ENCODE assay signal across 8 mouse cellular contexts in genomic region chr15:102146882-102147281, GRCm38 (mm10). TPM values are rescaled to one million over a fixed set of nuclear protein-coding genes. Genes with fewer than 3 reads are reported as not detected.
DNase-seq lines count a peak whose midpoint lies in the region; ATAC-seq and TF ChIP-seq lines count a peak whose summit lies in the region.

No protein-coding gene starts in this region.

- ATAC-seq in kidney, embryonic 15.5 days (replicated peaks; ENCODE audit: low FRiP score): no peak
- ATAC-seq in Patski: no peak
- no peak for ATAC-seq in midbrain, postnatal 0 days (ENCODE audit: low FRiP score)

- H3K36me3 ChIP-seq in kidney, embryonic 15.5 days: no peaks in the 10 kb centered on the region
- no peaks in the 10 kb centered on the region for H3K36me3 ChIP-seq in midbrain, postnatal 0 days (ENCODE audit: insufficient read depth, low read length)

- peaks cover 58% of the 10 kb centered on the region for H3K4me1 ChIP-seq in kidney, embryonic 15.5 days
- H3K4me1 ChIP-seq in cortical plate, adult 2 months (ENCODE audit: control insufficient read depth, insufficient read depth, low read length): peaks cover 3% of the 10 kb centered on the region; the same call in 1 of the 2 replicates
- H3K4me1 ChIP-seq in midbrain, postnatal 0 days (ENCODE audit: insufficient read depth, low read length): no peaks in the 10 kb centered on the region

- POLR2A ChIA-PET in Patski (lab: Charles Lee): no interaction called here

- CTCF ChIA-PET in Patski (lab: Charles Lee): interaction anchor here (0.7 to 2.2 kb wide), 11 partner anchors 8 to 60 kb away, joined by 3 to 7 read pairs (median 5); no protein-coding TSS in a partner anchor

- TF ChIP-seq POLR2A in cortical plate, adult 2 months (IDR thresholded peaks at IDR 0.05; ENCODE audit: extremely low read depth, insufficient read depth, low read length): no peak

- WGBS in kidney, embryonic 15.5 days: 3% methylated on average over 1 of the region's 1 CpGs
- 0% methylated on average over 1 of the region's 1 CpGs for WGBS in midbrain, postnatal 0 days

- TF ChIP-seq CTCF in Patski (IDR thresholded peaks at IDR 0.05): peak; percentile 73
- TF ChIP-seq CTCF in cortical plate, adult 2 months (IDR thresholded peaks at IDR 0.05; ENCODE audit: extremely low read depth, insufficient read depth, low read length): peak; percentile 78
- TF ChIP-seq CTCF in midbrain, postnatal 0 days (IDR thresholded peaks at IDR 0.05): peak; percentile 85

- no peak overlapping the region for H3K27ac ChIP-seq in kidney, embryonic 15.5 days
- no peak overlapping the region for H3K27ac ChIP-seq in cortical plate, adult 2 months (ENCODE audit: insufficient read depth, low read length)
- H3K27ac ChIP-seq in midbrain, postnatal 0 days (ENCODE audit: low read depth, low read length): no peak overlapping the region

- in situ Hi-C loops in Patski (cut with MboI; ENCODE audit: low pct_unique_long_range_greater_than_20kb): no loop called here

- no peak overlapping the region for H3K4me3 ChIP-seq in kidney, embryonic 15.5 days (replicated peaks)
- no peak overlapping the region for H3K4me3 ChIP-seq in cortical plate, adult 2 months (ENCODE audit: insufficient read depth, low read length)
- no peak overlapping the region for H3K4me3 ChIP-seq in midbrain, postnatal 0 days (ENCODE audit: low read depth, low read length)

- peak; percentile 63 for DNase-seq in kidney, adult 18-20 months
- peak; percentile 71 for DNase-seq in CD4-positive, CD25-positive, alpha-beta regulatory T cell, adult 2 months (ENCODE audit: low read depth, low spot score)
- no peak for DNase-seq in Patski (ENCODE audit: low read depth, low spot score)
- DNase-seq in kidney, postnatal 36 days: peak; percentile 51 to 79
- peak; percentile 53 for DNase-seq in midbrain, postnatal 0 days (ENCODE audit: low spot score)
- DNase-seq in spleen, postnatal 14 days (ENCODE audit: low spot score in 2 of 2): no peak

- H3K9ac ChIP-seq in kidney, embryonic 15.5 days: no peak overlapping the region
- no peak overlapping the region for H3K9ac ChIP-seq in midbrain, postnatal 0 days (replicated peaks; ENCODE audit: low read length, poor library complexity, severe bottlenecking)

- H3K4me2 ChIP-seq in kidney, embryonic 15.5 days: no peak overlapping the region
- H3K4me2 ChIP-seq in midbrain, postnatal 0 days (ENCODE audit: low read depth, low read length, poor library complexity, severe bottlenecking): no peak overlapping the region

- no peaks in the 10 kb centered on the region for H3K9me3 ChIP-seq in kidney, embryonic 15.5 days (replicated peaks)
- H3K9me3 ChIP-seq in midbrain, postnatal 0 days (ENCODE audit: low read length): no peaks in the 10 kb centered on the region

- H3K27me3 ChIP-seq in kidney, embryonic 15.5 days: peaks cover 25% of the 10 kb centered on the region
- no peaks in the 10 kb centered on the region for H3K27me3 ChIP-seq in Patski
- peaks cover 26% of the 10 kb centered on the region for H3K27me3 ChIP-seq in midbrain, postnatal 0 days (ENCODE audit: insufficient read depth, low read length)

RNA-seq across cellular contexts. Expression of gene Igfbp6, which starts 2.7 kb away (rescaled TPM):
- 31.0 and 33.6 TPM in 2 replicates for polyA plus RNA-seq in kidney, embryonic 15.5 days (2015; fragmentation: Nextera tagmentation; extraction: Ambion mirVana)
- 0.05 TPM for polyA plus RNA-seq in Patski (2021)
- 69.5 and 71.7 TPM in 2 replicates for polyA plus RNA-seq in cortical plate, adult 2 months (2012; rRNA removed)
- total RNA-seq in midbrain, postnatal 0 days (2014; rRNA removed): 11.9 and 13.6 TPM in 2 replicates
- polyA plus RNA-seq in midbrain, postnatal 0 days (2015; fragmentation: Nextera tagmentation; extraction: Ambion mirVana): 9.9 and 12.7 TPM in 2 replicates

RNA-seq across cellular contexts. Expression of gene Soat2, which starts 3.4 kb away (rescaled TPM):
- polyA plus RNA-seq in kidney, embryonic 15.5 days (2015; fragmentation: Nextera tagmentation; extraction: Ambion mirVana): 0.33 and 1.1 TPM in 2 replicates
- polyA plus RNA-seq in Patski (2021): 0.13 TPM
- polyA plus RNA-seq in cortical plate, adult 2 months (2012; rRNA removed): 0.17 and 0.28 TPM in 2 replicates
- total RNA-seq in midbrain, postnatal 0 days (2014; rRNA removed): 0.61 TPM in 1 of 2 replicates, not detected in the other
- polyA plus RNA-seq in midbrain, postnatal 0 days (2015; fragmentation: Nextera tagmentation; extraction: Ambion mirVana): 0.06 and 0.12 TPM in 2 replicates

RNA-seq across cellular contexts. Expression of gene Spryd3, which starts 10.8 kb away (rescaled TPM):
- polyA plus RNA-seq in kidney, embryonic 15.5 days (2015; fragmentation: Nextera tagmentation; extraction: Ambion mirVana): 18.0 and 18.4 TPM in 2 replicates
- polyA plus RNA-seq in Patski (2021): 47.4 TPM
- 152 and 156 TPM in 2 replicates for polyA plus RNA-seq in cortical plate, adult 2 months (2012; rRNA removed)
- total RNA-seq in midbrain, postnatal 0 days (2014; rRNA removed): 120 and 134 TPM in 2 replicates
- polyA plus RNA-seq in midbrain, postnatal 0 days (2015; fragmentation: Nextera tagmentation; extraction: Ambion mirVana): 118 and 120 TPM in 2 replicates

RNA-seq across cellular contexts. Expression of gene Tns2, which starts 46.7 kb away (rescaled TPM):
- polyA plus RNA-seq in kidney, embryonic 15.5 days (2015; fragmentation: Nextera tagmentation; extraction: Ambion mirVana): 39.7 and 48.4 TPM in 2 replicates
- polyA plus RNA-seq in Patski (2021): 53.6 TPM
- 19.4 and 20.5 TPM in 2 replicates for polyA plus RNA-seq in cortical plate, adult 2 months (2012; rRNA removed)
- total RNA-seq in midbrain, postnatal 0 days (2014; rRNA removed): 18.1 and 20.4 TPM in 2 replicates
- 5.1 and 6.3 TPM in 2 replicates for polyA plus RNA-seq in midbrain, postnatal 0 days (2015; fragmentation: Nextera tagmentation; extraction: Ambion mirVana)

RNA-seq across cellular contexts. Expression of gene Zfp740, which starts 56.2 kb away (rescaled TPM):
- polyA plus RNA-seq in kidney, embryonic 15.5 days (2015; fragmentation: Nextera tagmentation; extraction: Ambion mirVana): 72.7 and 77.1 TPM in 2 replicates
- polyA plus RNA-seq in Patski (2021): 96.4 TPM
- polyA plus RNA-seq in cortical plate, adult 2 months (2012; rRNA removed): 51.3 and 57.6 TPM in 2 replicates
- 42.9 and 57.7 TPM in 2 replicates for total RNA-seq in midbrain, postnatal 0 days (2014; rRNA removed)
- polyA plus RNA-seq in midbrain, postnatal 0 days (2015; fragmentation: Nextera tagmentation; extraction: Ambion mirVana): 25.1 and 27.6 TPM in 2 replicates

Comparison
In these comparisons a context has a peak if more than half of its experiments do, and no peak if none do; other contexts are left out.
1. DNase-seq: peak in kidney, adult 18-20 months (single experiment), CD4-positive, CD25-positive, alpha-beta regulatory T cell, adult 2 months (single experiment), kidney, postnatal 36 days (2 of 2) and midbrain, postnatal 0 days (single experiment); none in Patski (single experiment) and spleen, postnatal 14 days (0 of 2).
2. RNA of gene Igfbp6, which starts 2.7 kb away (polyA plus RNA-seq): 69.5 to 71.7 TPM in cortical plate, adult 2 months, 31.0 to 33.6 TPM in kidney, embryonic 15.5 days and 9.9 to 12.7 TPM in midbrain, postnatal 0 days; 0.05 TPM in Patski (single experiment); every median in the first group is over 10 times any median in the second.
3. Peak in every context shown above with its lines, with median percentiles within 50 percentile points of each other: CTCF ChIP-seq.